Mouse (Mus musculus) megakaryocyte progenitor cell, adult 5-6 weeks (primary cell): Measurements from ENCODE around the gene Specc1l. TPM values are rescaled to one million over a fixed set of nuclear protein-coding genes. Genes with fewer than 3 reads are reported as not detected.
A peak's percentile ranks its signal among the peaks of the same experiment; 100 is the strongest.
"Not testable (repeated sequence)": the region's sequence is repeated elsewhere in the genome, so short reads cannot be mapped to it uniquely, and the experiment has no call there.

Experiments used
- ATAC-seq: replicated peaks from 2 replicates; pipeline ENCODE4 v1.8.0; 2016; ENCODE audit warnings: mild to moderate bottlenecking, moderate TSS enrichment, inconsistent platforms; ENCODE audit not compliant: poor library complexity
- total RNA-seq, 2 experiments: library from RNA; stranded (forward) in 1 of 2; stranded (reverse) in 1 of 2; fragments of 157-497, 149-512 nt in 1 of 2; fragments of 200-1000 nt in 1 of 2; gene quantifications; 2 replicates each; pipeline versions ENCODE4 v1.2.3 to v1.2.4; 2015 to 2017

Gene Specc1l
- total RNA-seq, 2 experiments from 2014 or later, result 20.0 to 30.2 TPM

GRCm38 (mm10) chr10:75276427-75277013 is 64.6 kb downstream of the Specc1l start:
- ATAC-seq, result 0 out of 2 replicates have a peak, but pooled peaks have one; percentile 23

GRCm38 (mm10) chr10:75277501-75277900 is 65.6 kb downstream of the Specc1l start:
- ATAC-seq, result peak; percentile 38; the same call in 1 of the 2 replicates

GRCm38 (mm10) chr10:75282648-75283047 is 70.8 kb downstream of the Specc1l start:
- ATAC-seq, result peak; percentile 98

GRCm38 (mm10) chr10:75283821-75284220 is 71.9 kb downstream of the Specc1l start:
- no peak for ATAC-seq

- ATAC-seq, result 0 out of 2 replicates have a peak, but pooled peaks have one; percentile 14
Observed at GRCm38 (mm10) chr10:75288579-75288978, 76.7 kb downstream of the Specc1l start.

GRCm38 (mm10) chr10:75289392-75289791 is 77.5 kb downstream of the Specc1l start:
- peak; percentile 34; the same call in 1 of the 2 replicates for ATAC-seq

GRCm38 (mm10) chr10:75290650-75291049 is 78.8 kb downstream of the Specc1l start:
- ATAC-seq, result no peak

- 0 out of 2 replicates have a peak, but pooled peaks have one; percentile 26 for ATAC-seq
Observed at GRCm38 (mm10) chr10:75291338-75291737, 79.5 kb downstream of the Specc1l start.

GRCm38 (mm10) chr10:75292206-75292605 is 80.3 kb downstream of the Specc1l start:
- ATAC-seq, result not testable (repeated sequence)

GRCm38 (mm10) chr10:75293288-75293687 is 81.4 kb downstream of the Specc1l start:
- no peak for ATAC-seq

- no peak for ATAC-seq
Observed at GRCm38 (mm10) chr10:75294362-75294761, 82.5 kb downstream of the Specc1l start.

- no peak for ATAC-seq
Observed at GRCm38 (mm10) chr10:75294926-75295325, 83.1 kb downstream of the Specc1l start.

GRCm38 (mm10) chr10:75298608-75299007 is 86.7 kb downstream of the Specc1l start:
- ATAC-seq, result no peak

- peak; percentile 64 for ATAC-seq
Observed at GRCm38 (mm10) chr10:75299785-75300418, 88.0 kb downstream of the Specc1l start.

- ATAC-seq, result 0 out of 2 replicates have a peak, but pooled peaks have one; percentile 1
Observed at GRCm38 (mm10) chr10:75301195-75301806, 89.4 kb downstream of the Specc1l start.

GRCm38 (mm10) chr10:75301937-75302336 is 90.1 kb downstream of the Specc1l start:
- ATAC-seq, result peak; percentile 79

GRCm38 (mm10) chr10:75302536-75302935 is 90.7 kb downstream of the Specc1l start:
- ATAC-seq, result no peak

GRCm38 (mm10) chr10:75303324-75304048 is 91.6 kb downstream of the Specc1l start:
- no peak for ATAC-seq

GRCm38 (mm10) chr10:75304049-75304405 is 92.2 kb downstream of the Specc1l start:
- no peak for ATAC-seq

- ATAC-seq, result no peak
Observed at GRCm38 (mm10) chr10:75304413-75304812, 92.5 kb downstream of the Specc1l start.

- peak; percentile 59 for ATAC-seq
Observed at GRCm38 (mm10) chr10:75307130-75307529, 95.3 kb downstream of the Specc1l start.
